In the genomic region with DNA sequence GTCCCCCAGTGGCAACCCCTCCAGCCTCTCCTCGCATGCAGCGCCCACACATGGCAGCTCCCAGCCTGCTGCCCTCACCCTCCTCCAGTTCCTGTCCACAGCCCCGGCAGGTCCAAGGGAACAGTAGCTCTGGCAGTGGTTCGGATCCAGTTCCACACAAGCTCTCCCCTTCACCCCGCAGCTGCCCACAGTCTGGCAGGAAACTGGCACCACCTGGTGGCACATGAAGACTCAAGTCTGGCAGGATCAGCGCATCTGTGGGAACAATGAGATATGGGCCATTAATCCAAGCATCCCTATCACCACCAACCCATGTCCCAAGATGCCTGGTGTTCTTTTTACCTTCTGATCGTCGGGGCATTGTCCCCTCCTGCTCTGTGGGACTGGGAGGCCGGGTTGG, we compare ENCODE assay signal across 8 mouse cellular contexts. TPM values are rescaled to one million over a fixed set of nuclear protein-coding genes. Genes with fewer than 3 reads are reported as not detected.
A peak's percentile ranks its signal among the peaks of the same experiment; 100 is the strongest.
DNase-seq lines count a peak whose midpoint lies in the region; ATAC-seq and TF ChIP-seq lines count a peak whose summit lies in the region.

No protein-coding gene starts in this region.

- H3K9ac ChIP-seq in heart, adult 2 months (ENCODE audit: low read depth, low read length), result no peak overlapping the region
- no peak overlapping the region for H3K9ac ChIP-seq in midbrain, embryonic 16.5 days (ENCODE audit: low read depth, low read length)
- no peak overlapping the region for H3K9ac ChIP-seq in neural tube, embryonic 14.5 days (replicated peaks; ENCODE audit: low read depth, low read length)

- intact Hi-C loops in heart, adult 2 months (cut with DNase I), result loop anchor here (10.0 kb wide), 1 partner anchor 255 kb away; a partner anchor contains a TSS

- H3K9me3 ChIP-seq in midbrain, embryonic 10.5 days (replicated peaks), result peaks cover 6% of the 10 kb centered on the region
- H3K9me3 ChIP-seq in midbrain, embryonic 16.5 days (replicated peaks; ENCODE audit: control insufficient read depth, low read length, poor library complexity, severe bottlenecking), result peaks cover 5% of the 10 kb centered on the region
- peaks cover 5% of the 10 kb centered on the region for H3K9me3 ChIP-seq in neural tube, embryonic 14.5 days (ENCODE audit: control insufficient read depth, low read length)

- H3K4me2 ChIP-seq in midbrain, embryonic 16.5 days (ENCODE audit: low read length), result no peak overlapping the region
- H3K4me2 ChIP-seq in neural tube, embryonic 14.5 days (ENCODE audit: low read depth, low read length), result peak overlapping the region; percentile 84; the same call in 1 of the 2 replicates

- H3K79me2 ChIP-seq in heart, adult 2 months (replicated peaks; ENCODE audit: control insufficient read depth, insufficient read depth, low read length), result no peaks in the 10 kb centered on the region; the same call in 1 of the 2 replicates

- H3K4me3 ChIP-seq in heart, adult 2 months, result no peak overlapping the region
- H3K4me3 ChIP-seq in midbrain, embryonic 10.5 days, result peak overlapping the region; percentile 84; the same call in 1 of the 2 replicates
- no peak overlapping the region for H3K4me3 ChIP-seq in midbrain, embryonic 16.5 days (ENCODE audit: low read depth, low read length)
- no peak overlapping the region for H3K4me3 ChIP-seq in embryonic fibroblast, embryonic 13.5 days (ENCODE audit: insufficient read depth, low read length)
- H3K4me3 ChIP-seq in neural tube, embryonic 14.5 days (ENCODE audit: low read depth, low read length), result peak overlapping the region; percentile 11; the same call in 1 of the 2 replicates

- TF ChIP-seq POLR2A in heart, adult 2 months (IDR thresholded peaks at IDR 0.05; ENCODE audit: insufficient read depth, low read depth, low read length), result peak; percentile 28; the same call in 1 of the 2 replicates
- TF ChIP-seq POLR2A in embryonic fibroblast, embryonic 13.5 days (IDR thresholded peaks at IDR 0.05; ENCODE audit: low read depth, low read length), result no peak; the same call in 1 of the 2 replicates

- WGBS in heart, adult 2 months, result 68% methylated on average over 9 of the region's 9 CpGs
- 90% methylated on average over 9 of the region's 9 CpGs for WGBS in midbrain, embryonic 10.5 days
- 88% methylated on average over 9 of the region's 9 CpGs for WGBS in midbrain, embryonic 16.5 days
- WGBS in neural tube, embryonic 14.5 days, result 82% methylated on average over 9 of the region's 9 CpGs

- no peaks in the 10 kb centered on the region for H3K27me3 ChIP-seq in heart, adult 2 months (ENCODE audit: control insufficient read depth, insufficient read depth, low read length)
- no peaks in the 10 kb centered on the region for H3K27me3 ChIP-seq in midbrain, embryonic 10.5 days (ENCODE audit: low read depth, poor library complexity, severe bottlenecking)
- H3K27me3 ChIP-seq in midbrain, embryonic 16.5 days (ENCODE audit: control insufficient read depth, insufficient read depth, low read depth, low read length), result no peaks in the 10 kb centered on the region
- H3K27me3 ChIP-seq in neural tube, embryonic 14.5 days (ENCODE audit: control insufficient read depth, insufficient read depth, low read length), result no peaks in the 10 kb centered on the region

- no peak for TF ChIP-seq CTCF in heart, adult 2 months (IDR thresholded peaks at IDR 0.05)
- TF ChIP-seq CTCF in embryonic fibroblast, embryonic 13.5 days (IDR thresholded peaks at IDR 0.05; ENCODE audit: borderline replicate concordance, insufficient read depth, low read length), result 0 out of 2 replicates have a peak, but pooled peaks have one; percentile 23

- 0 out of 2 replicates have a peak, but pooled peaks have one; percentile 19 for TF ChIP-seq EP300 in heart, adult 2 months (IDR thresholded peaks at IDR 0.05; ENCODE audit: insufficient read depth, low read depth, low read length)

- H3K4me1 ChIP-seq in heart, adult 2 months (ENCODE audit: control insufficient read depth, insufficient read depth, low read length), result peaks cover 1% of the 10 kb centered on the region; the same call in 1 of the 2 replicates
- H3K4me1 ChIP-seq in midbrain, embryonic 10.5 days, result peaks cover 27% of the 10 kb centered on the region
- H3K4me1 ChIP-seq in midbrain, embryonic 16.5 days (ENCODE audit: control insufficient read depth, insufficient read depth, low read length), result peaks cover 16% of the 10 kb centered on the region
- no peaks in the 10 kb centered on the region for H3K4me1 ChIP-seq in embryonic fibroblast, embryonic 13.5 days (ENCODE audit: control insufficient read depth, insufficient read depth, low read length)
- peaks cover 18% of the 10 kb centered on the region; the same call in 1 of the 2 replicates for H3K4me1 ChIP-seq in neural tube, embryonic 14.5 days (ENCODE audit: control insufficient read depth, insufficient read depth, low read length)

- no peak for ATAC-seq in midbrain, embryonic 16.5 days
- ATAC-seq in neural tube, embryonic 14.5 days (ENCODE audit: low read depth), result no peak

- no peaks in the 10 kb centered on the region; the same call in 1 of the 2 replicates for H3K36me3 ChIP-seq in heart, adult 2 months (ENCODE audit: control insufficient read depth, insufficient read depth, low read length)
- peaks cover 87% of the 10 kb centered on the region for H3K36me3 ChIP-seq in midbrain, embryonic 10.5 days
- H3K36me3 ChIP-seq in midbrain, embryonic 16.5 days (ENCODE audit: control insufficient read depth, insufficient read depth, low read length), result peaks cover 65% of the 10 kb centered on the region
- peaks cover 72% of the 10 kb centered on the region for H3K36me3 ChIP-seq in neural tube, embryonic 14.5 days (ENCODE audit: control insufficient read depth, insufficient read depth, low read length)

- no peak for DNase-seq in heart, adult 2 months
- no peak for DNase-seq in heart, adult 18-20 months
- no peak for DNase-seq in midbrain, embryonic 10.5 days (ENCODE audit: low spot score)
- no peak for DNase-seq in layer of hippocampus, adult 11-12 months (ENCODE audit: low spot score)
- no peak for DNase-seq in frontal cortex, postnatal 14 days (ENCODE audit: low spot score in 2 of 2)

- H3K27ac ChIP-seq in heart, adult 2 months, result no peak overlapping the region
- H3K27ac ChIP-seq in midbrain, embryonic 10.5 days (replicated peaks), result no peak overlapping the region
- no peak overlapping the region for H3K27ac ChIP-seq in midbrain, embryonic 16.5 days (ENCODE audit: low read length)
- H3K27ac ChIP-seq in embryonic fibroblast, embryonic 13.5 days (ENCODE audit: insufficient read depth, low read length), result no peak overlapping the region
- 0 out of 2 replicates have a peak overlapping the region, but pooled peaks have one; percentile 28 for H3K27ac ChIP-seq in neural tube, embryonic 14.5 days (ENCODE audit: low read depth, low read length)

RNA-seq across cellular contexts. Expression of a gene that starts 2.2 kb away (rescaled TPM):
- 1 to 10 TPM; 6.6 to 8.1 TPM for total RNA-seq in heart, adult 2 months (2021)
- polyA plus RNA-seq in heart, adult 2 months (2012; rRNA removed), result 12.7 and 14.2 TPM in 2 replicates
- total RNA-seq in heart, adult 18-20 months (2021), result 1 to 10 TPM; 7.6 to 8.5 TPM
- polyA plus RNA-seq in midbrain, embryonic 10.5 days (2016; fragmentation: Nextera tagmentation; extraction: Ambion mirVana), result 11.5 and 13.8 TPM in 2 replicates
- polyA plus RNA-seq in midbrain, embryonic 16.5 days (2015; fragmentation: Nextera tagmentation; extraction: Ambion mirVana), result 12.6 and 14.3 TPM in 2 replicates
- 18.6 and 20.3 TPM in 2 replicates for polyA plus RNA-seq in embryonic fibroblast, embryonic 13.5 days (2011; ENCODE audit: insufficient read length, low read depth, missing spikeins)
- 7.4 and 9.3 TPM in 2 replicates for polyA plus RNA-seq in neural tube, embryonic 14.5 days (2014; fragmentation: Nextera tagmentation; extraction: Ambion mirVana)

RNA-seq across cellular contexts. Expression of a gene that starts 6.7 kb away (rescaled TPM):
- total RNA-seq in heart, adult 2 months (2021), result 10 to 100 TPM; 48.0 to 50.8 TPM
- polyA plus RNA-seq in heart, adult 2 months (2012; rRNA removed), result 61.3 and 88.9 TPM in 2 replicates
- total RNA-seq in heart, adult 18-20 months (2021), result 10 to 100 TPM; 41.1 to 58.1 TPM
- 86.3 and 87.7 TPM in 2 replicates for polyA plus RNA-seq in midbrain, embryonic 10.5 days (2016; fragmentation: Nextera tagmentation; extraction: Ambion mirVana)
- polyA plus RNA-seq in midbrain, embryonic 16.5 days (2015; fragmentation: Nextera tagmentation; extraction: Ambion mirVana), result 81.5 and 93.8 TPM in 2 replicates
- 19.8 and 21.6 TPM in 2 replicates for polyA plus RNA-seq in embryonic fibroblast, embryonic 13.5 days (2011; ENCODE audit: insufficient read length, low read depth, missing spikeins)
- polyA plus RNA-seq in neural tube, embryonic 14.5 days (2014; fragmentation: Nextera tagmentation; extraction: Ambion mirVana), result 78.6 and 79.0 TPM in 2 replicates

RNA-seq across cellular contexts. Expression of a gene that starts 6.9 kb away (rescaled TPM):
- 10 to 100 TPM; 58.1 to 63.2 TPM for total RNA-seq in heart, adult 2 months (2021)
- 66.8 and 85.1 TPM in 2 replicates for polyA plus RNA-seq in heart, adult 2 months (2012; rRNA removed)
- 10 to 100 TPM; 58.4 to 64.5 TPM for total RNA-seq in heart, adult 18-20 months (2021)
- 139 and 153 TPM in 2 replicates for polyA plus RNA-seq in midbrain, embryonic 10.5 days (2016; fragmentation: Nextera tagmentation; extraction: Ambion mirVana)
- 117 and 125 TPM in 2 replicates for polyA plus RNA-seq in midbrain, embryonic 16.5 days (2015; fragmentation: Nextera tagmentation; extraction: Ambion mirVana)
- 91.9 and 113 TPM in 2 replicates for polyA plus RNA-seq in embryonic fibroblast, embryonic 13.5 days (2011; ENCODE audit: insufficient read length, low read depth, missing spikeins)
- polyA plus RNA-seq in neural tube, embryonic 14.5 days (2014; fragmentation: Nextera tagmentation; extraction: Ambion mirVana), result 102 and 111 TPM in 2 replicates

RNA-seq across cellular contexts. Expression of a gene that starts 19.9 kb away (rescaled TPM):
- 10 to 100 TPM; 27.4 to 32.3 TPM for total RNA-seq in heart, adult 2 months (2021)
- polyA plus RNA-seq in heart, adult 2 months (2012; rRNA removed), result 34.8 and 56.2 TPM in 2 replicates
- 10 to 100 TPM; 19.7 to 28.5 TPM for total RNA-seq in heart, adult 18-20 months (2021)
- 120 and 124 TPM in 2 replicates for polyA plus RNA-seq in midbrain, embryonic 10.5 days (2016; fragmentation: Nextera tagmentation; extraction: Ambion mirVana)
- 61.7 and 63.6 TPM in 2 replicates for polyA plus RNA-seq in midbrain, embryonic 16.5 days (2015; fragmentation: Nextera tagmentation; extraction: Ambion mirVana)
- 51.0 and 69.2 TPM in 2 replicates for polyA plus RNA-seq in embryonic fibroblast, embryonic 13.5 days (2011; ENCODE audit: insufficient read length, low read depth, missing spikeins)
- 55.5 and 60.3 TPM in 2 replicates for polyA plus RNA-seq in neural tube, embryonic 14.5 days (2014; fragmentation: Nextera tagmentation; extraction: Ambion mirVana)

RNA-seq across cellular contexts. Expression of a gene that starts 20.2 kb away (rescaled TPM):
- under 1 TPM; 0.55 to 0.81 TPM for total RNA-seq in heart, adult 2 months (2021)
- polyA plus RNA-seq in heart, adult 2 months (2012; rRNA removed), result 2.4 and 2.5 TPM in 2 replicates
- 1 to 10 TPM in 1 of 2 experiments, under 1 TPM in 1; 0.10 to 1.8 TPM for total RNA-seq in heart, adult 18-20 months (2021)
- 1.7 and 2.1 TPM in 2 replicates for polyA plus RNA-seq in midbrain, embryonic 10.5 days (2016; fragmentation: Nextera tagmentation; extraction: Ambion mirVana)
- 1.9 and 2.8 TPM in 2 replicates for polyA plus RNA-seq in midbrain, embryonic 16.5 days (2015; fragmentation: Nextera tagmentation; extraction: Ambion mirVana)
- 2.7 and 3.8 TPM in 2 replicates for polyA plus RNA-seq in embryonic fibroblast, embryonic 13.5 days (2011; ENCODE audit: insufficient read length, low read depth, missing spikeins)
- 2.3 and 2.5 TPM in 2 replicates for polyA plus RNA-seq in neural tube, embryonic 14.5 days (2014; fragmentation: Nextera tagmentation; extraction: Ambion mirVana)

Comparison
In these comparisons a context has a peak if more than half of its experiments do, and no peak if none do; other contexts are left out.
1. H3K4me3 ChIP-seq: peak in midbrain, embryonic 10.5 days (single experiment) and neural tube, embryonic 14.5 days (single experiment); none in heart, adult 2 months (single experiment), midbrain, embryonic 16.5 days (single experiment) and embryonic fibroblast, embryonic 13.5 days (single experiment).